Mouse (Mus musculus) stomach, postnatal 0 days (tissue): ENCODE measurements around the gene Hoxc8.

Source experiments
- CTCF ChIP-seq: IDR thresholded peaks from 2 replicates; pipeline ENCODE4 v1.5.1; 2016; ENCODE audit warnings: antibody characterized with exemption, low read depth, mild to moderate bottlenecking, moderate library complexity
- EP300 ChIP-seq: optimal IDR thresholded peaks from 2 replicates; pipeline ENCODE3; 2016; ENCODE audit warnings: antibody characterized with exemption

- no peak for TF ChIP-seq CTCF
- no peak for TF ChIP-seq EP300
These were observed 25.2 kb upstream of the Hoxc8 start for GRCm38 (mm10) chr15:102965003-102965891.
